Mouse (Mus musculus) lung, adult 2 months (tissue): ENCODE results near the gene Slc51a.

Experiments
- CTCF ChIP-seq: fragments of 200-500 bp; IDR thresholded peaks from 2 replicates; pipeline ENCODE4 v1.5.1; 2011; ENCODE audit warnings: mild to moderate bottlenecking, low read length, control low read depth; ENCODE audit not compliant: insufficient read depth
- POLR2A ChIP-seq: fragments of 200-500 bp; IDR thresholded peaks from 2 replicates; pipeline ENCODE4 v1.6.1; 2011; ENCODE audit warnings: low read depth, mild to moderate bottlenecking, control low read depth, low read length, borderline replicate concordance; ENCODE audit errors: extremely low read depth

DNA sequence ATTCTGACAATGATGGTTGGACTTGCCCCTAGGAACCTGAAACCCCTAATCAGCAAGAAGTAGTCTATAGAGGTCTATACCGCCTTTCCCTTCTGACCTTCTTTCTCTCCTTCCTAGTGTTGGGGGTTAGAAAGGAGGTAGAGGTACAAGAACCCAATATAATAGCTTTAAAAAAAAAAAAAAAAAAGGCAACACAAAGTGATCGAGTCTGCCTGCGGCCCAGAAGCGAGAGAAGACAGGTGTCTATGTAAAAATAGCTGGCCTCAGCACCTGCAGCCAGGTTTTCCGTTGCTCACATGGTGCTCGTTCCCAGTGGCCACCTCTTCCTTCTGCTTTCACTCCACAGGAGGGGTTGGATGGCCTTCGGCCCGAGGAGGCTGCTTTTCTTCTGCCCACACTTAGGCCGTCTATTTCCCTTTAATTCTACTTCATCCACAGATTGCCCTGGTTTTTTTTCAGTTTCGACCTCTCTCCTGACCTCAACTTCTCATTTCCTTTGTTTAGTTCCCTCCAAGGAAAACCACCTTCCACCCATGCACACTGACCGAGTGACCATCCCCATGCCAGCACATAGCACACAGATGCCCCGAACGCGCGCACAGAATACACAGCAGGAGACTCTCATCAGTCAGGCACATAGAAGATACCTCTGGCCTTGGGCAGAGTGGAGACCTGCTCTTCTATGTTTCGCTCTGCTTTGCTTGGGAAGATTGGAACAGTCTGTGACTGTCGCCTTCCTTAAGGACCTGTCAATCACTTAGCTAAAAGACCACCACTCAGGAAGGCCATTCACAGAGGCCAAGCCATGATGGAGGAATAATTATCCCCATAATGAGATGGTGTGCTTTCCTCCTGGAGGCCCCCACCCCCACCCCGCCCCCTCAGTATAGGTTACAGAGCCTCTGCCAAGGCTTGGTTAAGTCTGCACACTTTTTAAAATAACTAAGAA lies 45.5 kb upstream of the Slc51a start:
- no peak for TF ChIP-seq CTCF
- no peak for TF ChIP-seq POLR2A
